Mouse (Mus musculus): Measurements from ENCODE around the gene Tmem274.

- TF ChIP-seq MYOG (IDR thresholded peaks at IDR 0.05; ENCODE audit: control insufficient read depth, extremely low read depth, insufficient read length) (no peak), CEBPB (IDR thresholded peaks at IDR 0.05; ENCODE audit: low read depth) (no peak), CTCF (IDR thresholded peaks at IDR 0.05; ENCODE audit: control insufficient read depth, insufficient read depth, insufficient read length) (no peak), USF1 (IDR thresholded peaks at IDR 0.05; ENCODE audit: low read depth) (no peak), MAX (IDR thresholded peaks at IDR 0.05) (no peak), FOSL1 (IDR thresholded peaks at IDR 0.05; ENCODE audit: insufficient read depth, low read length, poor library complexity, severe bottlenecking) (no peak), MYOD1 (IDR thresholded peaks at IDR 0.05; ENCODE audit: control insufficient read depth, insufficient read length, low read depth) (no peak)
Measured at GRCm38 (mm10) chr4:149525811-149526210, 48.6 kb downstream of the Tmem274 start.

All from C2C12 (cell line).